Mouse (Mus musculus) urinary bladder, postnatal 36 days (tissue): ENCODE results near the gene Tlk1.
A peak's percentile ranks its signal among the peaks of the same experiment; 100 is the strongest.

Source experiments
- DNase-seq, 2 experiments: peaks; one replicate each; pipeline ENCODE4 v3.0.0; 2022; ENCODE audit warnings: low spot score in 2 of 2, mixed read lengths in 1 of 2

Gene Tlk1

GRCm38 (mm10) chr2:70825371-70826051, at the start of gene Tlk1:
Gene Tlk1 (minus strand): TSS chr2:70825728.
- DNase-seq, result peak; percentile 47 to 67

DNA sequence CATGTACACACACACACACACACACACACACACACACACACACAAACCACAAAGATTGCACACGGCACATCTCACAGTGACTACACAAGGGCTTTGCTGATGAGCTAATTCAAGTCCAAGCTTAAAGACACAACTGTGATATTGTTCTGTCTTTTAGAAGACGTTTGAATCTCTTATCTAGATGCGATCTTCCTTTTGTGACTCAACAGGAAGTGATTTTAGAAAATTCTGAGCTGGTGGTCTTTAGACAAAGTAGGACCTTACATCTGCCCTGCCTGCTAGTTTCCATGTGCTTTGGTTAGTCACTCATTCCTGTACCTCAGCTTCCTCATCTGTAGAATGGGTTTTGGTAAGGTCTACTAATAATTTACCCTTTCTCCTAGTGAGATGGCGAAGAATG, 49.6 kb upstream of the Tlk1 start:
- no peak for DNase-seq

DNA sequence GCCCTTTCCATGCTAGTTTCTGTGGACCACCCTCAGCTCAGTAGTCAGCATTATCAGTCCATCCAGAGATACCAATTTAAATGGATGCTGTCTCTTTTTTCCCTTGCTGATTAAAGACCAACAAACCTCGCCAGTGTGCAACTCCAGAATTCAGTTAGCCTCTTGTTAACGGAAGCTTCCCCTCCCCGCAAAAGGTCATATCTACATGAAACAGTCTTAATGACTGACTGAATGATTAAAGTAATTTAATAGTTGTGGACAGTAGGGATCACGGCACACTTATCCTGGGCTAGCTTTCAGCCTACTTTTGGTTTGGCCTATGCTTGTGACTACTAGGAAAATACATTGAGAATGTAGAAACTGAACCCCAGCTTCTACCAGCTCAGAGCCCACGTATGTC, 47.6 kb upstream of the Tlk1 start:
- no peak for DNase-seq

DNA sequence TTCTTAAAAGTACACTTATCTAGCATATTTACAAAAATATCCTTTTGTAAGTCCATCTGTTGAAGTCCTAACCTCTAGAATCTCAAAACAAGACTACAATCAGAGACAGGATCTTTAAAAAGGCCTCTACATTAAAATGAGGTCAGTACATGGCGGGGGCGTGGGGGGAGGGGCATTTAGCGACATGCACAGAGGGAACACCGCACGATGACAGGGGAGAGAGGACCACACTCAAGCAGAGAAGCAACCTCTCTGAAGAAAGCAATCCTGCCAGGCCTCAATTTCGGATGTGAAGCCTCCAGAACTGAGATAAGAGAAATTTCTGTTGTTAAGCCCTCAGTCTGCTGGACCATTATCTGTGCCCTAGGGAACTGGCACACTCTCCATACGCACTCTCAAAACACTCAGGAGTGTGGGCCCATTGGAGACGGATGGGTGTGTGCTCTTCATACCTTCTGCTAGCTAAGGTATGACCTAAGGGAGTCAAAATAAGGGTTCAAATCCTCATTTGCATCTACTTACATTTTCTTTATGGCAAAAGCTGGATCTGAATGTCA, 46.0 kb upstream of the Tlk1 start:
- no peak for DNase-seq

- no peak for DNase-seq
These were observed 45.3 kb upstream of the Tlk1 start for GRCm38 (mm10) chr2:70870819-70871218.

GRCm38 (mm10) chr2:70869116-70869515, 43.6 kb upstream of the Tlk1 start:
- DNase-seq, result no peak

- DNase-seq, result no peak
These were observed 41.7 kb upstream of the Tlk1 start for GRCm38 (mm10) chr2:70867231-70867630.

DNA sequence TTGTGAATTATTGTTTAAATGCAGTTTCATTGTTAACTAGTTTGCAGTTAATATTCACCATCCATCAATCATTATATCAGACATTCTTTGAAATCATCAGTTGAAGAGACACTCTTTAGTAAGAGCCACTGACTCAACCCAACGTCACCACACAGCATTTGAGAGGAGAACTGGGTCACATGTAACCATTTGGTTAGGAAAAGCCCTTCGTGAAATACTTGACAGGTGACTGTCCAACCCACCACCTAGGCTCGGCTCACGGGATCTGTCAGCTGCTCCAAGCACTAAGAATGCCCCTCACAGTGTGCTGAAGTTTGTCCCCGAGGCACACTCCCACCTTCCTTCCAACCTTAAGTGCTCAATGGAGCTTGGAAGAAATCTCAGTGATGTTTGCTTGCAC, 37.4 kb upstream of the Tlk1 start:
- no peak for DNase-seq

GRCm38 (mm10) chr2:70859740-70860139, 34.2 kb upstream of the Tlk1 start:
- DNase-seq, result no peak

DNA sequence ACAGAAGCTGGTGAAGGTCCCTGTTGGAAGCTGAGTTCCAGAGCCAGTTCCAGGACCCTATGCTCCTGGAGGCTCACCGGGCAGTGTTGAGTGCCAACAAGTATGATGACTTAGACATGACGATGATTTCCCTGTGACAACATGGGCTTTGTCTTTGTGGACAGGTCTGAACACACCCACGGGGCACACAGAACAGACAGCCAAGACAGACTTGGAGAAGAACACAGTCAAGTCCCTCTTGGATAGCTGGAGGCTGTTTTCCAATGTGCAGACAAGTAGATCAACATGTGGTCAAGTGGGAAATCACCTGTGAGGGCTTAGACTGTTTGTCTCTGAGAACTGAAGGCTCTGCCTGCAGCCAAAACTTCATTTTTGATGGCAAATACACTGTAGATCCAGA, 31.4 kb upstream of the Tlk1 start:
- no peak for DNase-seq

- DNase-seq, result no peak
These were observed 28.8 kb upstream of the Tlk1 start for GRCm38 (mm10) chr2:70854231-70854888.

DNA sequence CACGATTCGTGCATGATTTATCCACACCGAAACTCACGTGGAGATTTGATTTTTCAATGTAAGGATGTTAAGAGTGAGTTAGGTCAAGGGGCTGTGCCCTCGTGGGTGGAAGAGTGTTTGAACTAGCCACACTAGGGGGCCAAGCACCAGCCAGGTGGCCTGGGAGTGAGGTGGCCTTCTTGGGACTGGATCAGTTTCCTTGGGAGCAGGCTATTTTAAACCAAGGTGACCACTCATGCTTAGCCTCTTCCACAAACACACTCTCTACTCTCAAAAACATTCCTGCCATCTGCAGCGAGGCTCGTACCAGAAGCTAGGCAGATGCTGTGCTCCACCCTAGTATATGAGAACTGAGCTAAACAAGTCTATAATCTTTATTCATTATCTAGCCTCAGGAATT, 27.8 kb upstream of the Tlk1 start:
- DNase-seq, result no peak

- DNase-seq, result no peak
These were observed 27.3 kb upstream of the Tlk1 start for GRCm38 (mm10) chr2:70852796-70853221.

DNA sequence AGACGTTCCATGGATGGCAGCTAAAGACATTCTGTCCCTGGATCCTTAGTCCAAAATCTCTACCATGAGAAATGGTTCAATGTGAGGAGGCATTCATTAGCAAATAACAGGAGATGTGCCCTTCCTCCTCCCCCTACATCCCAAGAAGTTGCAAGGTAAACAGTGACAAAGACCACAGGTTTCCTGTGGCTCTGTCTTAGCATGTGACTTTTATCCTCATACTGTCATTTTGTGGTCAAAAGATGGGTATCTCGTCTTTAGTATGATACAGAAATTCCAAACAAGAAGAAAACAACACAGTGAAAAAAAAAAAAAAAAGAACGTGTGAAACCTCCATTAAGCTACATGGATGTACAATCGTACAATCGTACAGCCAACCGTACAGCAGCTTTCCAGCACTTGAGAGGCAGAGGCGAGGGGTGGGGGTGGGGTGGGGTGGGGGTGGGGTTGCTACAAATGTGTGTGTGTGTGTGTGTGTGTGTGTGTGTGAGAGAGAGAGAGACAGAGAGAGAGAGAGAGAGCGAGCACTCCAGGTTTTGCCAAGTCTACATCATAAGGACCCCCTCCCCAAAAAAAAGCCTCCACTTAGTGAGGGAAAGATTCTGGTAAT, 26.8 kb upstream of the Tlk1 start:
- DNase-seq, result no peak

DNA sequence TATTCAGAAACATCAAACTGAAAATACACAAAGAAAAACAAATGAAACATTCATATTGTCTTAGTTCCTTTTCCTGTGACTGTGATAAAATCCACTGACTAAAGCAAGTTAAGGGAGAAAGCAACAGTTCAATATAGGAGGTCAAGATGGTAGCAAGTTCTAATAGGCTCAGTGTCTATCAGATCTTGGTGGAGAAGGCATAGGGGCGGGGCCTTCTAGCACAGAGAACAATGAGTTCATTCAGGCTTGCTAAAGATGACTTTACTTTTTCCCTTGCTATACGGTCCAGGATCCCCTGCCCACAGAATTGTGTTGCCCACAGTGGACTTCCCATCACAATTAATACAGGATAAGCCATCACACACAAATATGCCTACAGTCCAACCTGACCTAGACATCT, 20.3 kb upstream of the Tlk1 start:
- DNase-seq, result no peak

GRCm38 (mm10) chr2:70844694-70845395, 19.3 kb upstream of the Tlk1 start:
- no peak for DNase-seq

DNA sequence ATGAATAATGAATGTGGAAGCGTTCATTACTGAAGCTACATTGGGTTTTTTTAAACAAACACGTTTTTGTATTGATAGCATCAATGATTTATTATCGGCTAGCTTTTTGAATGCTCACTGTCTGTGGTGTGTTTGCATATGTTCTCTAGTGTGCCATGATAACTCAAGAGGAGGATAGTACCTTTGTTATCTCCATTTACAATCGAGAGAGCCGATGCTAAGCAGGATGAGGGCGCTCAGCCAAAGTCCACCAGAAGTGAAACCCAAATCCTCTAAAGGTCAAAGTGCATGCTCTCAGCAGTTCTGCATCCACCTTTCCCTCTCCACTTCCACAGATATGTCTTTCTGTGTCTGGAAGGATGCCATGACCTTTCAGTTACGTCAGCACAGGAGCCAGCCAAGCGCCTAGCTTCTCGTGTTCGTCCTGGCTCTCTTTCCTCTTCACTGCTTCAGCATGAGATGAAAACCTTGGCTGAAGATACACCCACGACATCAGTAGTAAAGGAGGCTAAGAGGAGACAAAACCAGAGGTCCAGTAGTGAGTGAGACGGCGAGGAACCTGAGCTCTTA, 16.6 kb upstream of the Tlk1 start:
- DNase-seq, result no peak

DNA sequence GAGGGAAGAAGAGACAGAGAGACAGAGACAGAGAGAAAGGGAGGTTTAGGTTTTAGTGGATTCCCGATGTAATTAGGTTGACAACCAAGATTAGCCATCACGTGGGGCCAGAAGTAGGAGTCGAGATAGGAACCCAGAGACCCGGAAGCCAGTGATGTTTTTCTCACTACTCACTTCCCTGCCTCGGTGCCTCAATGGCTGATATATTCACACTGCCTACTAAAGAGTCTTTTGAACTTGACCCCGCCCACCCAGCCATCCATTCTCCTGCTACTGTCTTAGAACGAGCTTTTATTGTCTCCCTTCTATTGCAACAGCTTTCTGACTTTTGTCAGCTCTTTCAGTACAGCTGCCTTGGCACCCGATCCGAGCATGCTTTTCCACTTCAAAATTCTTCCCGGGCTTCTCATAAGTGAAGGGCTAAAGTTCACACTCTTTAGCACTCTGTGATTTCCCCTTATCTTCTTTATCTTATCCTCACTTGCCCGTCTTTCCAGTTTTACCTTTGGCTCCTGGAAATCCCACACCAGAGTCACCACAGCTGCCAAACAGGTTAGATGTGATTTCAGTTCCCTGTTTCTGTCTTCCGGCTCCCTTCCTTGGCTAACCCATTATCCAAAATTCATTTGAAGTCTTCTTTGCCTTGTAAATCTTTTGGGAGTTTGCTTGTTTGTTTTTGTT, 13.1 kb upstream of the Tlk1 start:
- DNase-seq, result peak in 1 of 2 experiments; percentile 6

DNA sequence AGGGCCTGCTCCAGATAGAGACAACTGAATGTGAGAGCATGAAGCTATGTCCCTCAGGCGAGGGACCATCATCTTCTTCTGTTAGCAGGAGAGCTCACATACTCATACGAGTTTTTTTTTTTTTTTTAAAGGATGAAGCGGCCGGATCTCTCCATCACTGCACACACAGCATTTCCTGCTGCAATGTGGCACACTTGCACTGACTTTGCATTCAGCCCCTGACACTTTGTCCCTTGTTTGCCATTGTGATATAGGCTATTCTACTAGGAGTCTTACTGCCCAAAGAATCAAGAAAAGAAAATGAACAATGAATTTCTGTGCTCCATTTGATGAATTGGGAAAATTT, 10.8 kb upstream of the Tlk1 start:
- no peak for DNase-seq

- no peak for DNase-seq
These were observed 10.2 kb upstream of the Tlk1 start for GRCm38 (mm10) chr2:70835641-70836305.

DNA sequence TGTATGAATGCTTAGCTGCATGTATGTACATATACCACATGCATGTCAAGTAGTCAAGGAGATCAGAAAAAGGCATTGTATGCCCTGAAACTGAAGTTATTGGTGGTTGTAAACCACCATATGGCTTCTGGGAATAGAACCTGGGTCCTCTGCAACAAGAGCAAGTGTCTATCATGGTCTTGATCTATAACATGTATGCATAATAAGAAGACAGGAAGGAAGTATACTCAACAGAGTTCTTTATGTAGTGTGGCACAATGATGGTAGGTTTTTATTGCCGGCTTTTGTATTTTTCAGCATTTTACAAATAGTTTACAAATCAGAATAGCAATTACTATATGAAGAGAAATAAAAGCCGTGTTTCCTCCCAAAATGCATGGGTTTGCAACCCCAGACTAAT, 9.7 kb upstream of the Tlk1 start:
- DNase-seq, result no peak
